Mouse (Mus musculus) stomach, embryonic 16.5 days (tissue): ENCODE data around the gene Lasp1. TPM values are rescaled to one million over a fixed set of nuclear protein-coding genes. Genes with fewer than 3 reads are reported as not detected.

Source experiments
- ATAC-seq: fragments of 200-750 bp; cut with Nextera tagmentation; 2 replicates; pipeline ENCODE4 v1.8.0; 2017; ENCODE audit warnings: moderate number of reproducible peaks, moderate TSS enrichment; ENCODE audit not compliant: insufficient read depth, low FRiP score
- H3K27ac ChIP-seq: fragments of 300-500 bp; sonication (generic); 2 replicates; pipeline ENCODE4 v1.5.1; 2014; ENCODE audit warnings: low read length
- H3K27me3 ChIP-seq: fragments of 300-500 bp; sonication (generic); 2 replicates; pipeline ENCODE4 v1.6.1; 2014; ENCODE audit warnings: low read length, control low read depth, mixed read lengths; ENCODE audit not compliant: control insufficient read depth, insufficient read depth
- H3K36me3 ChIP-seq: fragments of 300-500 bp; sonication (generic); 2 replicates; pipeline ENCODE4 v1.6.1; 2014; ENCODE audit warnings: low read length; ENCODE audit not compliant: control insufficient read depth, insufficient read depth
- H3K4me1 ChIP-seq: fragments of 300-500 bp; sonication (generic); 2 replicates; pipeline ENCODE4 v1.6.1; 2014; ENCODE audit warnings: low read length, control low read depth, mixed read lengths; ENCODE audit not compliant: control insufficient read depth, insufficient read depth
- H3K4me2 ChIP-seq: fragments of 300-500 bp; sonication (generic); 2 replicates; pipeline ENCODE4 v1.6.1; 2014; ENCODE audit warnings: low read depth, low read length, mixed read lengths
- H3K4me3 ChIP-seq: fragments of 300-500 bp; sonication (generic); replicated peaks from 2 replicates; pipeline ENCODE4 v1.5.1; 2014; ENCODE audit warnings: mild to moderate bottlenecking, low read length
- H3K9ac ChIP-seq: fragments of 300-500 bp; sonication (generic); 2 replicates; pipeline ENCODE4 v1.6.1; 2014; ENCODE audit warnings: low read length
- H3K9me3 ChIP-seq: fragments of 300-500 bp; sonication (generic); replicated peaks from 2 replicates; pipeline ENCODE4 v1.6.1; 2016; ENCODE audit warnings: low read length, control low read depth; ENCODE audit not compliant: control insufficient read depth
- WGBS: fragments of 180-500 bp; shearing (Covaris S2); extraction: QIAGEN DNeasy Blood & Tissue Kit; methylation state at CpG from one replicate; pipeline ENCODE4 v1.1.7; 2014; 5-methylcytosine and 5-hydroxymethylcytosine counted together
- polyA plus RNA-seq: library from polyadenylated mRNA; unstranded; fragments of >200 nt; fragmentation: Nextera tagmentation; extraction: Ambion mirVana; gene quantifications from 2 replicates; pipeline ENCODE4 v1.2.1, GENCODE M21; 2015

Lasp1 gene
- polyA plus RNA-seq: 130 and 143 TPM in 2 replicates

GRCm38 (mm10) chr11:97798782-97799145 lies at the start of gene Lasp1:
Gene Lasp1 (plus strand): TSS chr11:97799000.
- Histone ChIP-seq H3K36me3 (no peaks in the 10 kb centered on the region), H3K27me3 (no peaks in the 10 kb centered on the region), H3K9me3 (no peaks in the 10 kb centered on the region), H3K9ac (peak within 1 kb of the TSS; percentile 96), H3K4me2 (peak within 1 kb of the TSS; percentile 74), H3K4me1 (peaks cover 20% of the 10 kb centered on the region), H3K4me3 (peak within 1 kb of the TSS; percentile 97), H3K27ac (peak within 1 kb of the TSS; percentile 99)
- peak; percentile 35; the same call in 1 of the 2 replicates for ATAC-seq
- under 1% methylated on average over 11 of the region's 11 CpGs for WGBS

DNA sequence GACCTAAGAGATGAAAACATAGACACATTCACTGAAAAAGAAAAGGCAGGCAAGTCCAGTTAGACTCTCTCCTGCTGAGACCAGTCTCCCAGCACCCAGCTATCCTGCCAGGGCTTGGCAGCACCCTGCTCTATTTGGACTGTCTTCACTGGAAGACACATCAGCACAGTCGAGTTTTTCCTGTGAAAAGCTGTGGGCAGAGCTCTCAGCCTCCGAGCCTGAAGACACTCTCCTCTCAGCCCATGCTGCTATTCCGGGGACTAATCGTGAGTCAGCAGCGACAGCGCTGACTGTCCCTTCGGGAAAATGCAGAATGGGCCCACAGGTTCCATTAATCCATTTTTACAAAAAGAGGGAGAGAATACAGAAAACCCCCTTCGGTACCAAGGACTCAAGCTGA lies 45.5 kb upstream of the Lasp1 start:
- Histone ChIP-seq H3K27me3 (no peaks in the 10 kb centered on the region), H3K36me3 (peaks cover 25% of the 10 kb centered on the region), H3K4me2 (no peak overlapping the region), H3K9me3 (no peaks in the 10 kb centered on the region), H3K9ac (no peak overlapping the region), H3K4me3 (no peak overlapping the region), H3K4me1 (no peaks in the 10 kb centered on the region), H3K27ac (no peak overlapping the region)
- 93% methylated on average over 8 of the region's 8 CpGs for WGBS
- ATAC-seq: no peak

GRCm38 (mm10) chr11:97758125-97758524 lies 40.7 kb upstream of the Lasp1 start:
- WGBS: 93% methylated on average over 1 of the region's 1 CpGs
- Histone ChIP-seq H3K9ac (no peak overlapping the region), H3K36me3 (peaks cover 19% of the 10 kb centered on the region; the same call in 1 of the 2 replicates), H3K4me2 (no peak overlapping the region), H3K9me3 (no peaks in the 10 kb centered on the region), H3K27ac (no peak overlapping the region), H3K27me3 (no peaks in the 10 kb centered on the region), H3K4me3 (no peak overlapping the region), H3K4me1 (no peaks in the 10 kb centered on the region)
- no peak for ATAC-seq

GRCm38 (mm10) chr11:97758942-97759341 lies 39.9 kb upstream of the Lasp1 start:
- no peaks in the 10 kb centered on the region for H3K27me3 ChIP-seq
- no peak overlapping the region for H3K9ac ChIP-seq
- H3K4me1 ChIP-seq: no peaks in the 10 kb centered on the region
- WGBS: 75% methylated on average over 6 of the region's 6 CpGs
- H3K4me2 ChIP-seq: no peak overlapping the region
- no peak for ATAC-seq
- no peaks in the 10 kb centered on the region for H3K9me3 ChIP-seq
- peaks cover 19% of the 10 kb centered on the region; the same call in 1 of the 2 replicates for H3K36me3 ChIP-seq
- H3K27ac ChIP-seq: no peak overlapping the region
- no peak overlapping the region for H3K4me3 ChIP-seq

DNA sequence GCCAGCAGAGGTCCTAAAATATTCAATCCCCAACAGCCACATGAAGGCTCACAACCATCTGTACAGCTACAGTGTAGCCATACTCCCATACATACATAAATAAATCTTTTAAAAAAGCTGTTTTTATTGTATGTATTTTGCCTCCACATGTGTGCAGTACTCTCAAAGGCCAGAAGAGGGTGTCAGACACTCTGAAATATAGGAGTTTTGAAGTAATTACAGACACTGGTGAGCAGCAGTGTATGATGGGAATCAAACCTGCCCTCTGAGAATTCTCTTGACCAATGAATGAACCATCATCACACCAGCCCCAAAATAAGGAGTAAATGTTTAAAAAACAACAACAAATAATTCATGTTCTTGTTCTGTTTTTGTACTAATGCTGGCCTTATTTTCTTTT lies 37.2 kb upstream of the Lasp1 start:
- Histone ChIP-seq H3K4me1 (peaks cover 8% of the 10 kb centered on the region; the same call in 1 of the 2 replicates), H3K4me2 (no peak overlapping the region), H3K9ac (no peak overlapping the region), H3K27me3 (no peaks in the 10 kb centered on the region), H3K4me3 (no peak overlapping the region), H3K36me3 (peaks cover 19% of the 10 kb centered on the region; the same call in 1 of the 2 replicates), H3K9me3 (no peaks in the 10 kb centered on the region), H3K27ac (no peak overlapping the region)
- no peak for ATAC-seq

- Histone ChIP-seq H3K4me1 (peaks cover 8% of the 10 kb centered on the region; the same call in 1 of the 2 replicates), H3K9me3 (no peaks in the 10 kb centered on the region), H3K4me2 (peak within 1 kb of the TSS; percentile 84), H3K27me3 (no peaks in the 10 kb centered on the region), H3K36me3 (peaks cover 19% of the 10 kb centered on the region; the same call in 1 of the 2 replicates), H3K27ac (peak within 1 kb of the TSS; percentile 90), H3K4me3 (peak within 1 kb of the TSS; percentile 93), H3K9ac (peak within 1 kb of the TSS; percentile 95)
- WGBS: under 1% methylated on average over 38 of the region's 38 CpGs
- peak; percentile 94 for ATAC-seq
These were observed 32.5 kb upstream of the Lasp1 start, which contains the start of gene Cwc25 for GRCm38 (mm10) chr11:97766154-97766881. Gene Cwc25 (minus strand): TSS chr11:97766556.

- Histone ChIP-seq H3K27me3 (no peaks in the 10 kb centered on the region), H3K4me2 (no peak overlapping the region), H3K27ac (no peak overlapping the region), H3K9me3 (no peaks in the 10 kb centered on the region), H3K4me3 (no peak overlapping the region), H3K4me1 (peaks cover 8% of the 10 kb centered on the region; the same call in 1 of the 2 replicates), H3K9ac (no peak overlapping the region), H3K36me3 (no peaks in the 10 kb centered on the region)
- whole genome bisulfite sequencing: 25% methylated on average over 2 of the region's 2 CpGs
- ATAC-seq: peak; percentile 74
These were observed 29.1 kb upstream of the Lasp1 start for GRCm38 (mm10) chr11:97769704-97770103.

GRCm38 (mm10) chr11:97771410-97771809 lies 27.4 kb upstream of the Lasp1 start:
- ATAC-seq: no peak
- Histone ChIP-seq H3K9me3 (no peaks in the 10 kb centered on the region), H3K27ac (no peak overlapping the region), H3K36me3 (no peaks in the 10 kb centered on the region), H3K27me3 (no peaks in the 10 kb centered on the region), H3K4me1 (no peaks in the 10 kb centered on the region), H3K9ac (no peak overlapping the region), H3K4me2 (no peak overlapping the region), H3K4me3 (no peak overlapping the region)
- 79% methylated on average over 14 of the region's 14 CpGs for WGBS

DNA sequence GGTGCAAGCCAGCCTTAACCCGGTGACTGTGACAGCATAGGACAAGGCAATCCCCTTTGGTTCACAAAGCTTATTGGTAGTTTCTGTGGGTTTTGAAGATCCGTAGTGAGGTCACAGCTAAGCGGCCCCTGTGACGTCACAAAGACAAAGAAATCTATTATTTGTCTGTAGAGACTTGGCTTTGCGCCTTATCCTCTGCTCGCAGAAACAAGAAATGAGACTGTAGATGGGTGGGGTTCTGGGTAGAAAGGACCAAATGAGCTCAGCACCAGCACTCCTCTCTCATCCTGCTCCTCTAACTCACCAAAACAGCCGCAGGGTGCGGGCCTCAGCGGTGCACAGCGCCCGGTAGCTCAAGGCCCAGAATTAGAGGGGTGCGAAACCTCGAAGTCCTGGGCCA lies 23.6 kb upstream of the Lasp1 start:
- peaks cover 5% of the 10 kb centered on the region for H3K4me1 ChIP-seq
- no peak for ATAC-seq
- H3K9me3 ChIP-seq: no peaks in the 10 kb centered on the region
- H3K36me3 ChIP-seq: peaks cover 27% of the 10 kb centered on the region
- H3K4me2 ChIP-seq: no peak overlapping the region
- no peak overlapping the region for H3K4me3 ChIP-seq
- H3K9ac ChIP-seq: no peak overlapping the region
- H3K27me3 ChIP-seq: no peaks in the 10 kb centered on the region
- H3K27ac ChIP-seq: no peak overlapping the region
- WGBS: 79% methylated on average over 13 of the region's 13 CpGs
